Mouse (Mus musculus) megakaryocyte, embryonic 14.5 days (primary cell): ENCODE measurements around the gene Ltbp1. TPM values are rescaled to one million over a fixed set of nuclear protein-coding genes. Genes with fewer than 3 reads are reported as not detected.

Source experiments
- H3K27me3 ChIP-seq: replicated peaks from 2 replicates; pipeline ENCODE3; 2012; ENCODE audit warnings: inconsistent platforms
- H3K36me3 ChIP-seq: replicated peaks from 2 replicates; pipeline ENCODE3; 2012; ENCODE audit warnings: low read length, inconsistent platforms, mixed read lengths
- H3K4me1 ChIP-seq: 2 replicates; pipeline ENCODE4 v1.6.1; 2012; ENCODE audit warnings: inconsistent platforms
- H3K4me3 ChIP-seq: replicated peaks from 2 replicates; pipeline ENCODE3; 2012; ENCODE audit warnings: moderate library complexity, mild to moderate bottlenecking, inconsistent platforms
- H3K9me3 ChIP-seq: 2 replicates; pipeline ENCODE4 v1.6.1; 2012; ENCODE audit warnings: inconsistent platforms
- FLI1 ChIP-seq: IDR thresholded peaks from 2 replicates; pipeline ENCODE4 v1.6.1; 2012; ENCODE audit warnings: low read length, inconsistent platforms, mixed read lengths
- GATA1 ChIP-seq: IDR thresholded peaks from 3 replicates; pipeline ENCODE4 v1.6.1; 2012; ENCODE audit warnings: mixed read lengths, low read length, inconsistent platforms, borderline replicate concordance
- polyA plus RNA-seq: library from polyadenylated mRNA; stranded (reverse); fragments of >175 nt; gene quantifications from 2 replicates; pipeline ENCODE4 v1.2.3, GENCODE M21; 2012; ENCODE audit warnings: low replicate concordance; ENCODE audit not compliant: insufficient read depth

Gene Ltbp1
- polyA plus RNA-seq, 1 experiment = 30.6 TPM

GRCm38 (mm10) chr17:74981703-74982102 lies 23.7 kb upstream of the Ltbp1 start:
- no peak for TF ChIP-seq GATA1
- TF ChIP-seq FLI1 = no peak
- peaks cover 12% of the 10 kb centered on the region for H3K27me3 ChIP-seq
- peaks cover 11% of the 10 kb centered on the region for H3K4me1 ChIP-seq
- H3K9me3 ChIP-seq = peaks cover 24% of the 10 kb centered on the region
- H3K36me3 ChIP-seq = no peaks in the 10 kb centered on the region
- no peak overlapping the region for H3K4me3 ChIP-seq

- Histone ChIP-seq H3K36me3 (no peaks in the 10 kb centered on the region), H3K4me3 (no peak overlapping the region), H3K9me3 (peaks cover 28% of the 10 kb centered on the region), H3K27me3 (peaks cover 10% of the 10 kb centered on the region), H3K4me1 (peaks cover 12% of the 10 kb centered on the region)
- TF ChIP-seq FLI1 (no peak), GATA1 (no peak)
Measured at GRCm38 (mm10) chr17:74982880-74983279, 22.5 kb upstream of the Ltbp1 start.

DNA sequence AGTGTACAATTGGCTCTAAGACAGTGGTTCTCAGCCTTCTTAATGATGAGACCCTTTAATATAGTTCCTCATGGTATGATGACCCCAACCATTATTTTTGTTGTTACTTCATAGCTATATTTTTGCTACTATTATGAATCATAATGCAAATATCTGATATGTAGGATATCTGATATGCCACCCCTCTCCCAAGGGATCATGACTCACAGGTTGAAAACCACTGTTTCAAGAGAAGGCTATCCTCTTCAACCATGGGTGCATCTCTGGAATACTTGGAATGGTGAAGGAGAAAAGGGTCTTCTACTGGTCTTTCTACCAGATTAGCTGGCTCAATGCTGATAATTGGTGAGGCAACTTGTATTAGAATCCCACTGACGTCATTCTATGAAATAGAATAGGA lies 21.3 kb upstream of the Ltbp1 start:
- H3K4me1 ChIP-seq = peaks cover 12% of the 10 kb centered on the region
- H3K27me3 ChIP-seq = peaks cover 8% of the 10 kb centered on the region
- H3K9me3 ChIP-seq = peaks cover 34% of the 10 kb centered on the region

DNA sequence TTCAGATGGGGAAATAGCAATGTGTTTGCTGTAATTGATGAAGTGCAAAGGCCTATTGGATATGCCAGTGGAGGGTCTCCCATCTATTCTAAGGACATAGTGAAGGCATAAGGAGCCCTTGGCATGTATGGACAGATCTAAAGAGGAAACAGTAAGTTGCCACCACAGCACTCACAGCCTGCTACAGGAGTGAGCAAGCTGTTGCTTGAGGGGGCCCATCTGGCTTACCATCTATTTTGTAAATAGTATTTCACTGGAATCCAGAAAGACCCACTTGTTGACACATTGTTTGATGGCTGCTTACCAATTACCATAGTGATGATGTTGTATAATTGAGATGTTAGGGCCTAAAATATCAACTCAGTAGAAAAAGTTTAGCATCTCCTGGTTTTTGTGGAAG lies 20.7 kb upstream of the Ltbp1 start:
- H3K4me3 ChIP-seq = no peak overlapping the region
- TF ChIP-seq GATA1 = no peak
- no peak for TF ChIP-seq FLI1
- no peaks in the 10 kb centered on the region for H3K36me3 ChIP-seq
- H3K27me3 ChIP-seq = peaks cover 5% of the 10 kb centered on the region
- peaks cover 12% of the 10 kb centered on the region for H3K4me1 ChIP-seq
- peaks cover 39% of the 10 kb centered on the region for H3K9me3 ChIP-seq

More for the DNA sequence above, 21.3 kb upstream of the Ltbp1 start:
- Histone ChIP-seq H3K4me3 (no peak overlapping the region), H3K36me3 (no peaks in the 10 kb centered on the region)
- TF ChIP-seq GATA1 = no peak
- no peak for TF ChIP-seq FLI1

- no peak for TF ChIP-seq GATA1
- no peak for TF ChIP-seq FLI1
- Histone ChIP-seq H3K9me3 (peaks cover 57% of the 10 kb centered on the region), H3K36me3 (peaks cover 8% of the 10 kb centered on the region), H3K27me3 (peaks cover 5% of the 10 kb centered on the region), H3K4me1 (peaks cover 12% of the 10 kb centered on the region), H3K4me3 (no peak overlapping the region)
Measured at GRCm38 (mm10) chr17:74987067-74987466, 18.3 kb upstream of the Ltbp1 start.

DNA sequence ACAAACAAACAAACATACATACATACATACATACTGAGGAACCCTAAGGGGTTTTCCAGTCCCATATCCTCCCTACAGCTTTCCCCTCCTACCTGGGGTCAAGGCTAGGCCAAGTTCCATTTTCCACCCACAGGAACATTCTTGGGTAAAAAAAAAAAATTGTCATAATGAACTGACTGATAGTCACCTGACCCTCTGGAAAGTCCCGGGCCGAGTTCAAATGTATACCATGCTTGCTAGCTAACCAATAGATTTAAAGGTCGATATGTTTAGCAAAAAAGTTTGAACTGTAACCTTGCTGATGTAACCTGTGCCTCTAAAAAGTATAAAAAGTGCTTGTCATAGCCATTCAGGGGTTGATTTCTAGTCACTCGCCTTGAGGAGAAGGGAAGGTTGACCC lies 15.7 kb upstream of the Ltbp1 start:
- Histone ChIP-seq H3K36me3 (peaks cover 8% of the 10 kb centered on the region), H3K4me3 (no peak overlapping the region), H3K4me1 (peaks cover 21% of the 10 kb centered on the region), H3K9me3 (peaks cover 60% of the 10 kb centered on the region), H3K27me3 (peaks cover 3% of the 10 kb centered on the region)
- TF ChIP-seq GATA1 (no peak), FLI1 (no peak)

DNA sequence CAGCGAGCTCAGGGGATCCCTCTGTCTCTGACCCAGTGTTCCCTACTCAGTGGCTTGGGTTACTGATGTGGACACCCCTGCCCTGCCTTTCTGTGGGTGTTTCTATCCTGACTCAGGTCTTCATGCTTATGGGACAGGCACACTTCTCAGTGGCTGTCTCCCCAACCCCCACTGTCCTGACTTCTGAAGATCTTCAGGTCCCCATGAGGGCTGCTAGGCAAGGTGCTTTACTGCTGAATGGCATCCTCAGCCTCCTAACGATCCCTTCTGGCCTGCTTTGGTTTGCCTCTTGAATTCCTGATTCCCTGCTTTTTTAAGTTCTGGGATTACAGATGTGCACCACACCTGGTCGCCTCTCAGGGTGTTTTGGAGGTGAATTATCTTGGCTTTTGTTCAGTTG lies 14.8 kb upstream of the Ltbp1 start:
- Histone ChIP-seq H3K9me3 (peaks cover 51% of the 10 kb centered on the region), H3K36me3 (peaks cover 8% of the 10 kb centered on the region), H3K4me1 (peaks cover 24% of the 10 kb centered on the region), H3K4me3 (peak overlapping the region; percentile 8), H3K27me3 (peaks cover 3% of the 10 kb centered on the region)
- TF ChIP-seq FLI1 (no peak), GATA1 (no peak)

DNA sequence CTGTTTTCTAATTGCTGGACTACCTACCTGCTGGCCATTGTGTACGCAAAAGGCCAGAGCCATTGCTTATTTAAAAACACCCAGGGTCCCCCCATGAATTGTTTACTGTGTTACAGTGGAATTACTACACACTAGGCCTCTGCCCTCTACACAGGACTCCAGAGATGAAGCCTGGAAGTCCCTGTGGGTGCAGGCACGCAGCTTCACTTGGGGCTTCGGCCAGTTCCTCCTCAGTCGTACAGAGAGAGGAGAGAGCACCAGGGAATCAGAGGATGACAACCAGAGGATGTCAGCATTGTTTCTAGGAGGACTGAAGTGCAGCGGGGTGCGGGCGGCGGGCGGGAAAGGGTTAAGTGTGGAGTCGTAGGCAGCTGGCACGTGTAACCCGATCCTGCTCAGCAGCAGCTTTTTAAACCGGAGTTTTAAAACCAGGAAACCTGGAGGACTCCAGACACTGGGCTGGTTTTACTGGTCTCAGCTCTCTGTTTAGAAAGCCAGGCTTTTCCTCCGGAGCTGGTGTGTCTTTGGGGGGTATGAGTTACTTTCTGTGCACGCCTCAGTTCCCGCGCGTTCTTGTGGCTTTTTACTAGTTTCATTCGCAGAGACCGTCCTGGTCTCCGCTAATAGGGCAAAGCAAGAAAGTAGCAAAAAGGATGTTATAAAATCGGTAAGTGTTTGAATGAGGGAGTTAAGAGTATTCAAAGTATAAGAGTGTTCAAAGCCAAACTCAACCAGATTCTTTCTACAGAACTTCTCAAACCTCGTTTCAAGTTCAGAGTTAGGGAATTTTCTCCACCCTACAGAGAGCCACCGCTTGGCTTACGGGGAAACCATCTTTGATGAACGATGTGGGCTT lies 11.4 kb upstream of the Ltbp1 start:
- no peaks in the 10 kb centered on the region for H3K27me3 ChIP-seq
- peak overlapping the region; percentile 84 for H3K4me3 ChIP-seq
- peaks cover 10% of the 10 kb centered on the region for H3K36me3 ChIP-seq
- no peak for TF ChIP-seq FLI1
- TF ChIP-seq GATA1 = no peak
- H3K4me1 ChIP-seq = peaks cover 20% of the 10 kb centered on the region
- H3K9me3 ChIP-seq = peaks cover 34% of the 10 kb centered on the region

DNA sequence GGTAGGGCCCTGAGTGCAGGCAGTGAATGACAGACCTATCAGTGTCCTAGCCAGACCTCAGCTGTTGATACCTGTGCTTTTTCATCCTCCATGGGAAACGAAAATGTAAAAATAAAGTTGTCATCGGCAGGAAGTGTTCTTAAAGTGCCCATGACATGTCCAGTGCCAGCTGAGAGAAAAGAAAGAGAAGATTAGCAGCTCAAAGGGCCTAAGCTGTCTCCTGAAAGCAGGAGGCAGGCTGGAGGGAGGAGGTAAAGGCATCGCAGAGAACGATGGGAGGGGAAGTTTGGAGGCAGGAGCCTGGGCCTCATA lies 10.8 kb upstream of the Ltbp1 start:
- no peaks in the 10 kb centered on the region for H3K27me3 ChIP-seq
- peaks cover 20% of the 10 kb centered on the region for H3K4me1 ChIP-seq
- peaks cover 31% of the 10 kb centered on the region for H3K9me3 ChIP-seq
- peak overlapping the region; percentile 84 for H3K4me3 ChIP-seq
- no peak for TF ChIP-seq GATA1
- TF ChIP-seq FLI1 = no peak
- H3K36me3 ChIP-seq = peaks cover 10% of the 10 kb centered on the region

DNA sequence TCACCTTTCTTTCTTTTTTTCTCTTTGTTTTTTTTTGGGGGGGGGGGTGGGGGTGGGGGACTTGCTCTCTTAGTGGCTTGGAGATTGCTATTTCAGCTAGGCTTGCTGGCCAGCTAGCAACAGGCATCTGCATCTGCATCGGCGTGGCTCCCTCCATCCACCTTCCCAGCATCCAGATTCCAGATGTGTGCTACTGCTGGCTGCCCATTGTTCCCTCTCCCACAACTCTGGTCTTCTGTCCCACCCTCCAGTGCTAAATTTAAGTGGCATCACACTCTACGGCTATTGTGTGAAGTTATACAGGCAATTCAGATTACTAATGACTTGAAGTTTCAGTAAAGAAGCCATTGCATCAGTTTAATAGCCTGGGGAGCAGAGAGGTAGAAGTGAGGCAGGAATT lies 10.1 kb upstream of the Ltbp1 start:
- Histone ChIP-seq H3K9me3 (peaks cover 24% of the 10 kb centered on the region), H3K27me3 (no peaks in the 10 kb centered on the region), H3K4me1 (peaks cover 26% of the 10 kb centered on the region), H3K36me3 (peaks cover 7% of the 10 kb centered on the region), H3K4me3 (no peak overlapping the region)
- TF ChIP-seq FLI1 (no peak), GATA1 (no peak)

DNA sequence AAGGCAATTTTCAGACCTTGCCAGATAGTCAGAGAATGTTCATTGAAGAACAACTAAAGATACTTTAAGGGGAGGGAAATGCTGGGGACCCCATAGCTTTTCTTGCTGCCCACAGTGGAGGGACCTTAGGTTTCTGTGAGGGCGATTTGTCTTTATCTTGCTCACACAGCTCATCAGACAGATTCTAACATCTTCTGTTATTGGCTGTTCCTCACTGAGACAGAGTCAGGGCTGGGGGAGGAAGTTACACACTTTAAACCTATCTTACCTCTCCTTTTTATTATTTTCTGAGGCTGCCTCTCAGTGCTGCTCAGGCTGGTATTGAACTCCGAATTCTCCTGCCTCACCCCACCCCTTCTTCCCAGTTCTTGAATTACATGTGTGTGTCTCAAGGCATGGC lies 5.3 kb upstream of the Ltbp1 start:
- Histone ChIP-seq H3K27me3 (no peaks in the 10 kb centered on the region), H3K4me3 (no peak overlapping the region), H3K4me1 (peaks cover 54% of the 10 kb centered on the region), H3K9me3 (peaks cover 3% of the 10 kb centered on the region; the same call in 1 of the 2 replicates), H3K36me3 (peaks cover 2% of the 10 kb centered on the region)
- TF ChIP-seq FLI1 = no peak
- TF ChIP-seq GATA1 = no peak
